Mouse (Mus musculus) left cerebral cortex, adult 18-20 months (tissue): ENCODE measurements around the gene Ndrg2. TPM values are rescaled to one million over a fixed set of nuclear protein-coding genes. Genes with fewer than 3 reads are reported as not detected.

Experiments used
- DNase-seq, 2 experiments: peaks; one replicate each; pipeline ENCODE4 v3.0.0; 2021 to 2022; ENCODE audit warnings: low spot score in 2 of 2, mixed read lengths in 1 of 2
- total RNA-seq, 2 experiments: library from RNA; stranded (reverse); gene quantifications; 2 replicates each; pipeline ENCODE4 v1.2.3; 2021

Ndrg2 gene
- total RNA-seq, 2 experiments from 2014 or later = 745 to 825 TPM

DNA sequence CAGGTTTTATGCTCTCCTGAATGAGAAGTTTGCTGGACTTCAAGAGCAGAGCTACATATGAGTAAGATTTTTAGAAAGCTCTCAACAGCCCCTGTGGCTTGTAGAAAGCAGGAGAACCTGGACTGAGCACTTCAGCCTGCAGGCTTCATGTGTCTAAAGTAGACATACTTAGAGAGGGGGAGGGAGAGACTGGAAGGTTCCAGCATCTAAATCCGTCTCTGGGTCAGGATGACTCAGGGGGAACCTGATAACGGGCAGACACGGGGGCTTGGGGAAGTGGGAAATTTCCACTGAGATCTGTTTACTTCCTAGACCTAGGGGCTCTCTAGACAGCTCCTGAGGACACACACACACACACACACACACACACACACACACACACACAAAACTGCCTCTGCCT, 1.1 kb upstream of the Ndrg2 start:
- DNase-seq = no peak

DNA sequence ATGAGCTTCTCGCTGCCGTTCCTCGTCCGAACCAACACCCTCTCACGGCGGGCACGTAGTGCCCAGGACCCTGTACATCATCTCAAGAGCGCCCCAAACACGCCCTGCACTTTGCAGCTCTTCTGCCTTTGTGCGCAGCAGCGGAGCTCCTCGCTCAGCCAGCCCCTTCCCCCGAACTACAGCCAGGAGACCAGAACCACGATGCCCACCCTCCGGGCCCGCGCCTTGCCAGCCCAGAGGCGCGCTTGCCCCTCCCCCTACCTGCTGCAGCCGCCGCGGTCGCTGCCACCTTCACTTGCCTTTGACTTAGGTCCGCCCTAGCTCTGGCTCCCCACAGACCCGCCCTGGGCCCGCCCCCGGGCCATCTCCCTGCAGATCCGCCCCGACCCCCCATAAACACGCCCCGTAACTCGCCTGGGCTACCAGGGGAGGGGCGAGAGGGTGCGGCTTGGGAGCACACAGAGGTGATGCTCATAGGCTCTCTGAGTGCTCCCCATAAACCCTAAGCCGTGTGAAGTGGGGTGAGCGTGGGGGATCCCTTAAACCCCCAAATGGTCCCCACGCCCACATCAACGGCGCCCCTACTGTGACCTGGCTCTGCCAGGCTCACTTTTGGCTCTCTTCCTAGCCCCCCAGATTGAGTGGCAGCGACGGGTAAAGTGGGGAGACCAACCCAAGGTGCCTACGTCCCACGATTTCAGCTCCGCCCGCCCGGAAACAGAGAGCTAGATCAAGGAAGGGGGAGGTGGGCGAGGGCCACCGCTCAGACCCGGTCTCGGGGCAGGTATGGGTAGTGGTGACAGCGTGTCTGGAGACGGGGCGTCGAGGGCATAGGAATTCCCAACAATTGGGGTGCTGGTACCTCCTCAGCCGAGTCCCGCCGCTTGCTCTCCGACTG, 647 bp downstream of the Ndrg2 start:
- peak; percentile 45 to 62 for DNase-seq

DNA sequence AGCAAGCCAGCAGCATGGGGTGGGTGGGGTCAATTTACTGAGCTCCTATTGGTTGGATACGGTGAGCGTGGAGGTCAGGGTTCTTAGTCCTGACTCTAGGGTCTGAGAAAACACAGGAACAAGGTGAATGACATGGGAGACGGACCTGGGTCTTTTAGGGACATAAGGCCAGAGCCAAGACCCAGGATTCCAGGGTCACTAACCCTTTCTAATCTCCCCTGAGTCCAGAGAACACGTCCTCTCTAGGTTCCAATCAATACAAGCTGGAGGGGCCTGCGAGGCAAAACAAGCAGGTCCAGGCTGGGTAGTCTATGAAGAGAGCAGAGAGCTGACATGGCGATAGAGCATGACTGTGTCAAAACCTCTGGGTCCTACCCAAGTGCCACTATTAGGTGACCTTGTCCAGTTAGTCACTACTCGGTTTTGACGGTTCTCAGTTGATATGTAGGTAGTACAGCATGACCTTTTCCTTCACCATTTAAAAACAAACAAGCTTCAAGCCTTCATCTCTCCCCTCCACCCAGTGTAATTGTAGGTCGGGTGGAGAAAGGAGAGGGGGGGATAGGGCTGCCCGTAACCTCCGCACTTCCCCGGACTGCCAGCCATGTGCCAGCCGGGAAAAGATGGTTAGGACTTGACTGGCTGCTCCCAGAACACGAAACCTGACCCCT, 1.4 kb downstream of the Ndrg2 start:
- DNase-seq = no peak

DNA sequence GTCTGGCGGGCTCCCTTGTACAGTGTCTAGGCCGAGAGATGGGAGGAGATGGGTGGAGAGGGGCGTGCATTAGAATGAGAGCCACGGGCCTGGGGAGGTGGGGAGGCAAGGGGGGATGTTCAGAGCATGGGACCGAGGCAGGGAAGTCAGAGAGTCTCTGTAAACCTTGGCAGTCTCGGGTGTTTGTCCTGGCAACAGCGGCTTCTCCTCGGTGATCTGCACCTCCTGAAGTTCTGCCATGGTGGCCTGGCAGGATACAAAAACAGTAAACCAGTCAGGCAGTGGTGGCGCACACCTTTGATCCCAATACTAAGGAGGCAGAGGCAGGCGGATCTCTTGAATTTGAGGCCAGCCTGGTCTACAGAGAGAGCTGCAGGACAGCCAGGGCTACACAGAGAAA, 2.7 kb downstream of the Ndrg2 start:
- no peak for DNase-seq

DNA sequence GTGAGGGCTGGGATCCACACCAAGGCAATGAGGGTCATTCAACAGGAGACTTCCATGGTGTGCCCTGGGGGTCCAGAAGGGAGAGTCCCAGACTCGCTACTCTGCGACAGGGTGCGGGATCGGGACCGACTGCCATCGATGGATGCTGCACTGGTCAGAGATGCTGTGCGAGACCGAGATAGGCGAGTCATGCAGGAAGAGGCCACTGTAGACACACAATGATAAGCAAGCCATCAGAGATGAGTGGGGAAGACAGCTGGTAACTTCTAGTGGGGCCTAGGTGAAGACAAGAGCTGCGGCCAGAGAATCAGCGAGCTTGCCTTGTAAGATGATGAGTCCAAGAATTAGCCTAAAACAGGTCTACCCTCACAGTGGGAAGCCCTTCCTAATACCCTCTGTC, 7.9 kb downstream of the Ndrg2 start:
- DNase-seq = no peak

DNA sequence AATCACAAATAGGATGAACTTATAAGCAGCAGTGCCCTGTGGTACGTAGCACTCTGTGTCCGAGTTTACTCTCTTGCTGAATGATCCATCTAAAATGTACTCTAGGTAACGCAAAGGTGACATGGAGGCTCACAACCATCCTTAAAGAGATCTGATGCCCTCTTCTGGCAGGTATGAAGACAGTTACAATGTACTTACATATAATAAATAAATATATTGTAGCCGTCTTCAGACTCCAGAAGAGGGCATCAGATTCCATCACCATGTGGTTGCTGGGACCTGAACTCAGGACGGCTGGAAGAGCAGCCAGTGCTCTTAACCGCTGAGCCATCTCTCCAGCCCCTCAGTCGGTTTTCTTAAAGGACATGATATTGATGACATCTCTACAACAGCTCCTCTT, 9.3 kb downstream of the Ndrg2 start:
- no peak for DNase-seq

DNA sequence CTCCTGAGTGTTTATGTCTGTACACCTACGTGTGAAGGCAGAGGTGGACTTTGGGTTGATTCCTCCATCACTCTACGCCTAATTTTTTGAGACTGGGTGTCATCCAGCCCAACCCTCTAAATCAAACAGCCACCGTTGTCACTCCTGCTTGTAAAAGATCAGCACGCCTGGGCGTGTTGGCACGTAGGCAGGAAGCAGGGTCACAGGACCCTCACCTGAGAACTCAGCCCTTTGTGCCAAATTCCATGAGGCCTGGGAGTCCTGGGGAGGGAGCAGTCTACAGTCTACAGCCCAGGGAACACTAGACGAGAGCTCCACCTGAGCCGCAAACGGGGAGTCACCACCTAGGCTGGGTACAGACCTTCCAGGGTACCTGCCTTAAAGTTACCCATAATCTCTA, 10.2 kb downstream of the Ndrg2 start:
- DNase-seq = no peak

DNA sequence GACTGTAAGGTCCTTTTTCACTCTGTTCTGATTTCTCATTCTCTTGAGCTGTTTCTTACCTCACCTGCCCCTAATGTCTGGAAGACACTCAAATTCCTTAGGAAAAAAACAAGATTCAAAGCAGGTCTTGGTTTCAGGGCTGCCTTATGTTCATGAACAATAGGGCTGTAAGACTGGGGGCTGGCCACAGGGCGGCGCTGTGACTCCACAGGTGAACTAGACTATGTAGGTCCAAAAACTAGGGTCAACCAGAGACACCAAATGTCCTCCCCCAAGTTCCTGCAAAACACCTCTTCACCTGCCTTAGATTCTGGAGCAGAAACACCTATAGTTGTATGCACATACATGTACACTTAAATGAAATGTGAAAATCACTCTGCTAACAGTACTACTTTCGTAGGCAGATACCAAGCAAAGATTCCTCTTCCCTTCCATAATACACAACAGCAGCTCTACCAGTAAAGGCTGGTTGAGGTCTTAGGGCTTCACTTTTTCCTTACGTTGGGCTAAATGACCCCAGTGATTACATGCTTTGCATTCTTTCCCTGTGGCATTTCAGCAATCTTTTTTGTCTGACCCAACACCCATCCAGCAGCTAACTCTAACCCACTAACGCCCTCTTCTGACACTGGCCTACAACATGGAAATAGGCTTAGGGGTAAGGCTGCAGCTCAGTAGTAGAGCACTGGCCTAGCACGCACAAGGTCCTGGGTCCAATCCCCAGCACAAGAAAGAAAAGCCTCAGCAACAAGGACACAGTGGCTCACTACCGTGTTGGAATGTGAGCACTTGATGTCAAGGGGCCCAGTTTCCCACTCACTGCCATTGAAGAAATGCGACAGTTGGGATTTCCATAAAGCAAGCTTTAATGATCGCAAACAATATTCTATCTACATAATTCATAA, 10.9 kb downstream of the Ndrg2 start:
- peak; percentile 76 to 82 for DNase-seq

DNA sequence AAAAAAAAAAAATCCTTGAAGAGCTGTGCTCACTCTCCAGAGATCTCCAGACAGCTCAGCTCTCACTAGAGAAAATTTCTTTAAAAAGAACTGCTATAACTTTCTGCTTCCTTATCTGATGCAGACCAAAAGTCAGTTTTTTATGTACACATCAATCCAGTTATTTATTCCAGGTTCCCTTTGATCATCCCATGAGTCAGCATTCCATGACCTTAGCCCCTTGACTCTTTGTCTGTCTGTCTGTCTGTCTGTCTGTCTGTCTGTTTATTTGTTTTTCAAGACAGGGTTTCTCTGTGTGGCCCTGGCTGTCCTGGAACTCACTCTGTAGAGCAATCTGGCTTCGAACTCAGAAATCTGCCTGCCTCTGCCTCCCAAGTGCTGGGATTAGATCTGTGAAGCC, 14.6 kb downstream of the Ndrg2 start:
- DNase-seq = no peak

DNA sequence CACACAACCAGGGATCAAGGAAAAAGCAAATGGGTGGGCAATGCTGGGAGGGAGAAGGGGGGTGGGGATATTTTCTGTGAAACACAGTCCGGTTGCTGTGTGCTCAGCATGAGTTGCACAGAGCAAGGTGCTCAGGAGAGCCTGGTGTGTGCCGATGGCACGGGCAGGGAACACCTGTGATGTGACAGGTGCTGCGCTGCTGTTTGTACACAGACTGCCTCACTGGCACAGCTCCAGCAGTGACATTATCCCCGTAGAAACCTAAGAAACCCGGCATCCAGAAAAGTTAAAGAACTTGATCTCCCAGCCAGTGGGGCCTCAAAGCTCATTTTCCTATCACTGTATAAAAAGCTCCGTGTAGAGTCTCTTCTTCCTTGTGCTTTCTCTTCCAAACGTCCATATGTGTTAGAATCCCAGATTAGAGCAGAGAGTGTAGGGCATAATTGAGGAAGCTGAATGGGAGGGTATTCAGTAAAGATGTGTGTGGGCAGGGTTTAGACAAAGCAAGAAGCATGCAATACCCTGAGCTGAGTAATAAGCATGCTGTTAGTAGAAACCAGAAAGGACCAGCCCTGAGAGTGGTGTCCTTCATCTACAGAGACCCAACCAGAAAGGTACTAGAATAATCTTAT, 17.3 kb downstream of the Ndrg2 start:
- DNase-seq = no peak

DNA sequence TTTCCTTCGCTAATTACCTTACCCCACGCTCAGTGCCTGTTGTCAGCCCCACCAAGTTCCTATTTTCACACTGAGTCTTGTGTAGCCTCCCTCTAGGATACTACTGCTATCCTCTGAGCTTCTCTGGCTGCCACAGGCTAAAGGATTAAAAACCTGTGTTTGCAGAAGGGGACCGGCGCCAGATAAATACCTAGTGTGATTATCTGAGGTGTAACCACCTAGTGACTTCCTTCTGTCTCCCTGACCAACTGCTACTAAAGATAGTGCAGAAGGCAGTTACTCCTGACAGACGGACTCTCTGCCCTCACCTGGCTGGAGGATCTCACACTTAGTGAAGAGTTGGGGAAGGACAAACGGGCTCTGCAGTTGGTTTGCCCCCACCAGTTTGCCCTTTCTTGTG, 17.9 kb downstream of the Ndrg2 start:
- no peak for DNase-seq

DNA sequence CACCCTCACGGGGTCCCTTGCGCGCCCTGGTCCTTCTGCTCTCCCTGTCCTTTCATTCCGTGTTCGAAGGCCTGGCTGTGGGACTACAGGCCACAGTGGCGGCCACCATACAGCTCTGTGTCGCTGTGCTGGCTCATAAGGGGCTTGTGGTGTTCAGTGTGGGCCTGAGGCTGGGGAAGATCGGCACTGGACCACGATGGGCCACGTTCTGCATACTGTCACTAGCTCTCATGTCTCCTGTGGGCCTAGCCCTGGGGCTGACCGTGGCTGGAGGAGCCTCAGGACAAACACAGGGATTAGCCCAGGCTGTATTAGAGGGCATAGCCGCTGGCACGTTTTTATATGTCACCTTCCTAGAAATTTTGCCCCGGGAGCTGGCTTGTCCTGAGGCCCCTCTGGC, 18.9 kb downstream of the Ndrg2 start:
- no peak for DNase-seq

DNA sequence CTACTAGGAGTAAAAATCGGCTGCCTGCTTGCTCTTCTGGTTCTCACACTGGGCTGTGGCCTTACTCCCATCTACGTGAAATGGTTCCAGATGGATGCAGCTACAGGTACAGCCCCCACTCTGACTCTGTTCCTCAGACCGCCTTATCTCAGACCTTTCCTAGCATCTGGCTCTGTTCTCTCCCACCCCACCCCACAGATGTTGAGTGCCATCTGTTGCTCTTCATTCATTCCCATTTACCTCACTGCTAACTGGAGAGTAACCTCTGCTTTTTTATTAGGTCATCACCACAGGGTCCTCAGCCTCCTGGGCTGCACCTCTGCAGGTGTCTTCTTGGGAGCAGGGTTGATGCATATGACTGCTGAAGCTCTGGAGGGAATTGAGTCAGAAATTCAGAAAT, 20.1 kb downstream of the Ndrg2 start:
- DNase-seq = no peak

DNA sequence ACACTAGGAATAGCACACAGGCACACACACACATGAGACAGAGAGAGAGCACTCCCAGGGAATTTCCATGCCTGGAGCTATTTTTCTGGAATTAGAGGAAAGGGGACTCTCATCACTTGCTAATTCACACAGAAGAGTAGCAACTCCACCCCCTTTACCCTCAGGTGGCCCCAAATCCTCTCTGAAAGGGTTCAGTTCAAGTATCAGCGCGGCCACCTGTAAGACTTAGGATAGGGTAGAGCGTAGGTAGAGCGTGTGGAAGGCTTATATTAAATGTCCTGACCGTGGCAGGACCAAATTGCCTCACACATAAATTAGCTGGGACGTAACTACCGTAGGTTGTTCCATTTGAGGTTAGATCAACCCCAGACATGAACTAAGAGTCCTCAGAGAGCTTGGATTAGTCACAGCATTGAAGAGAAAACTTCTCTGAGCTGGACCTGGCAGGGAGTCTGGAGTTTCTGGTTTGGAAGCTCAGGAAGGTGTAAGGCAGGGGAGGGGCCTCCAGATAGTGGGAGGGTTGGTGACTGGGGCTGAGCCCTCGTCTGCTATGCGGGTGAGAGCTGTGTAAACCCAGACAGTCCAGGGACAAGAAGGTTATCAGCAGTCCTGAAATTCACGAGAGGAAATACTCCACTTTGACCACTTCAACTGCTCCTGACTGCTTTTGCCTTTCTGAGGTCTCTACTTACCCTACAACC, 20.7 kb downstream of the Ndrg2 start:
- no peak for DNase-seq

DNA sequence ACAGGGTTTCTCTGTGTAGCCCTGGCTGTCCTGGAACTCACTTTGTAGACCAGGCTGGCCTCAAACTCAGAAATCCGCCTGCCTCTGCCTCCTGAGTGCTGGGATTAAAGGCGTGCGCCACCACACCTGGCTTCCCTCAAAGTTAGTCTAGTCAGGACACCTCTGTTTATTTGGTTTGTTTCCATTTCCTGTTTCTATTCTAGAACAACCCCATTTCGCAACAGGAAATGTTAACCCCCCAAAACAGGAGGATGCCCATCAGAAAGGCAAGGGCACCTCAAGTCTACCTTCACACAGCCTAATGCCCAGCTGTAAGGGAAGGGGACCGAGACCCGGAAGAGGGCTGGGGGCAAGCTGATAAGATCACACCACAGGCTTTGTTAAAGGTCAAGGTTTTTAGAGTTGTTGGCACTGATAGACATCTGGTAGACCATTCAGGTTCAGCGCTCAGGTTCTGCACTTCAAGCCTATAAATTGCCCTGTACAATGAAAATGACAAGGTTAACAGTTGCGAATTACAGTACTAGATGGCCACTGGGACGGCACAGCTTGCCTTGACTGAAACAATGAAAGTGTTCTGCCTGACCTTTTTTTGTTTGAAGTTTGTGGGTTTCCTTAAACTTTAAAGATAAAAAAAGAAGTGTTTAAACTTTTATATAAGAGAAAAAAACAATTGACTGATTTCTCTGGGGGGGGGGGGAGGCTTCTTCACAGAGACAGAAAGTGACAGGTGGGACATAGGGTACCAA, 21.6 kb downstream of the Ndrg2 start, which contains the start of gene Slc39a2:
Gene Slc39a2 (plus strand): TSS at position 699 of the 749 bp plus-strand sequence.
- no peak for DNase-seq

DNA sequence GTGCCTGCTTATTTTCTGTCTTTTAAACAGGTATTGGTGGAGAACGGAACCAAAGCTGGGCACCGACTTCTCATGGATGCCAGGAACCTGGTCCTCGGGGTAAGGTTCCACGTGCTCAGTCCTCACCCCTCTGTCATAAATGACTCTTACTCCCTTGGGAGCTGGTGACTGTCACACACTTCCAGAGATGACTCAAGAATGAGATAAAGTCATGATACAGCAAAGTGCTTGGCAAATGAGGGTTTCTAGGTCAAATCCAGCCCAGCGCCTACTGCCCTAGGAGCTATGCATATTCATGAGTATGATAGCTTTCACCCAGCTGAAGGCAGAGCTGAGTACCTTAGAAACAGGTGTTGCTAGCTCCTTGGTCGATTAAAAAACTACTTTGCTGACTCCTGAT, 24.1 kb downstream of the Ndrg2 start:
- no peak for DNase-seq

DNA sequence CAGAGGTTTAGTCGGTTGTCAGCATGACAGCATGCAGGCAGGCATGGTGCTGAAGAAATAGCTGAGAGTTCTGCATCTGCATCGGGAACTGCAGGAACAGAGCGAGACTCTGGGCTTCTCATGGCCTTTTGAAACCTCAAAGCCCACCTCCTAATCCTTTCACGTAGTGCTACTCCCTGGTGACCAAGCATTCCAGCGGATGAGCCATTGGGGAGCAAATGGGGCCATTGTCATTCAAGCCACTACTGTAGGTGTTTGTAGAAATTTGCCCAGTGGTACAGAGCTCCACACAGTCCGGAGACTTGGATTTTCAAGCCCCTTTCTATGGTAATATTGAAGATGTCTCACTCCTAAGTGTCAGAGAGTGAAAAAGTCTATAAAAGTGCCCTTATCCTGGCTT, 27.9 kb downstream of the Ndrg2 start:
- DNase-seq = no peak

DNA sequence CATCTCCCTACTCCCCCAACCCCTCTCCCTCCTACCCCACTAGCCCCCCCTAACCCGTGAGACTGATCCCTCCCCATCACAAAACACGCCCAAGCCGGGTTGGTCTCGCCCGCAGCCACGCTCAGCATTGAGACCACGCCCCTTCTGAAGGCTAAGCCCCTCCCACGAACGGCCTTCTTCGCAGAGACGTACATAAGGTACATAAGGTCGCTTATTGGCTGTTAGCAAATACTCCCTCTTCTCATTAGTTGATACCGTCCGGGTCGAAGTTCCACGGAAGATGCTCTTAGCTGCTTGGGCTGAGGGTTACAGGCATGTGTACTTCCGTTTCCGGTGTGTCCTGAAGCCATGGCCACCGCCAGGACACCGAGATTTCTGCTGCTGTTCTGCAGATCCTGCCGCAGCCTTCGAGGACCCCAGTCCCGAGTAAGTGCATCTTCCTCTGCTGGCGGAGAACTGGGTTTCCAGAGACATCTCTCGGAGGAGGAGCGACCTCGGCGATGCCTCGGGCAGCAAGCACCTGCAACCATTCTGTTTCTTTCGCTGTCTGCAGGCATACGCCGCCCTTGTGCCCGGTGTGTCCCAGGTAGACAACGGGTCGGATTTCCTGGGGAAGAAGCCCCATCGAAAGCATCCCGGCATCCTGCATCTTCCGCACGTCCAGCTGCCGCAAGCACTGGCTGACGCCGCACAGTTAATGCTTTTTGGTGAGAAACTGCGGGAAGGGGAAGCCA, 29.2 kb downstream of the Ndrg2 start, which contains the start of gene Mettl17:
Gene Mettl17 (plus strand): TSS at position 245 of the 734 bp plus-strand sequence.
- DNase-seq = peak; percentile 88 to 89

DNA sequence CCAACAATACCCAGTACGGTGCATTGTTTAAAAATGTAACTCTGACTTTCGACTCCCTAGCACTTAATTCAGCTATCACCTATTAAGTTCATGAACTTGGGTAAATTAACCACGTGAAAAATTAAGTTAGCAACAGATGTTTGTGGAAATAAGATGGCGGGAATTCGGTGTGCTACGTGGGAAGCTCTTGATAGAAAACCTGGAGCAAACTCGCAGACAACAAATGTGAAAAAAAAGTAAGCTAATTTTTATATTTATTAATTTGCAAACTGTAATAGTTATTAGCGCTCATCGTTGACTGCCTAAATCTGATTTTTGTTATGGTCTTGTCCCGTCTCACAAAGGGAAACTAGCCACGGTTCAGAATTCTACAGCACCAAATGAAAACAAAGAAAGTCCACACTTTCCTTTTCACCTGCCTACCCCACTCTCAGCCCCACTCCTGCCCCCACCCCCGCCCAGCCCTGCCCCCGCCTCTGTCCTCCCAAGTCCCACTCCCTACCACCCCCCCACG, 29.9 kb downstream of the Ndrg2 start:
- DNase-seq = no peak
